Mouse (Mus musculus) heart, embryonic 14.5 days (tissue): ENCODE data around the gene Sgms1. TPM values are rescaled to one million over a fixed set of nuclear protein-coding genes. Genes with fewer than 3 reads are reported as not detected.

Experiments
- ATAC-seq: fragments of 200-750 bp; cut with Nextera tagmentation; 2 replicates; pipeline ENCODE4 v1.8.0; 2017; ENCODE audit warnings: low read depth, moderate TSS enrichment; ENCODE audit not compliant: insufficient number of reproducible peaks, insufficient read depth, low FRiP score
- H3K27ac ChIP-seq, 2 experiments: fragments of 200-500 bp in 1 of 2; fragments of 300-500 bp in 1 of 2; sonication (generic) in 1 of 2; replicated peaks in 1 of 2; 2 replicates each; pipeline ENCODE4 v1.5.1; 2012 to 2014; ENCODE audit warnings: low read depth in 2 of 2, low read length in 2 of 2, control low read depth in 1 of 2, mild to moderate bottlenecking in 1 of 2, mixed read lengths in 1 of 2; ENCODE audit not compliant: control insufficient read depth in 1 of 2, insufficient read depth in 1 of 2
- H3K27me3 ChIP-seq: fragments of 300-500 bp; sonication (generic); 2 replicates; pipeline ENCODE4 v1.6.1; 2014; ENCODE audit warnings: mild to moderate bottlenecking, low read length, control low read depth; ENCODE audit not compliant: control insufficient read depth, insufficient read depth
- H3K36me3 ChIP-seq: fragments of 300-500 bp; sonication (generic); 2 replicates; pipeline ENCODE4 v1.6.1; 2014; ENCODE audit warnings: mild to moderate bottlenecking, control low read depth, low read length, mixed read lengths; ENCODE audit not compliant: control insufficient read depth, insufficient read depth
- H3K4me1 ChIP-seq, 2 experiments: fragments of 200-500 bp in 1 of 2; fragments of 300-500 bp in 1 of 2; sonication (generic) in 1 of 2; 2 replicates each; pipeline ENCODE4 v1.6.1; 2012 to 2014; ENCODE audit warnings: low read length in 2 of 2, control low read depth in 1 of 2, mixed read lengths in 1 of 2; ENCODE audit not compliant: control insufficient read depth in 2 of 2, insufficient read depth in 2 of 2
- H3K4me2 ChIP-seq: fragments of 300-500 bp; sonication (generic); 2 replicates; pipeline ENCODE4 v1.6.1; 2014; ENCODE audit warnings: mild to moderate bottlenecking, low read length
- H3K4me3 ChIP-seq, 2 experiments: fragments of 200-500 bp in 1 of 2; fragments of 300-500 bp in 1 of 2; sonication (generic) in 1 of 2; 2 replicates each; pipeline ENCODE4 v1.5.1; 2012 to 2014; ENCODE audit warnings: low read length in 2 of 2, mild to moderate bottlenecking in 2 of 2, control low read depth in 1 of 2, low read depth in 1 of 2, moderate library complexity in 1 of 2; ENCODE audit not compliant: control insufficient read depth in 1 of 2, insufficient read depth in 1 of 2
- H3K9ac ChIP-seq: fragments of 300-500 bp; sonication (generic); 2 replicates; pipeline ENCODE4 v1.6.1; 2014; ENCODE audit warnings: mild to moderate bottlenecking, low read length
- H3K9me3 ChIP-seq: fragments of 300-500 bp; sonication (generic); 2 replicates; pipeline ENCODE4 v1.6.1; 2016; ENCODE audit warnings: low read length, control low read depth; ENCODE audit not compliant: control insufficient read depth
- WGBS: fragments of 180-500 bp; shearing (Covaris S2); extraction: QIAGEN DNeasy Blood & Tissue Kit; methylation state at CpG from one replicate; pipeline ENCODE4 v1.1.7; 2014; 5-methylcytosine and 5-hydroxymethylcytosine counted together
- polyA plus RNA-seq: library from polyadenylated mRNA; unstranded; fragments of >200 nt; fragmentation: Nextera tagmentation; extraction: Ambion mirVana; gene quantifications from 2 replicates; pipeline ENCODE4 v1.2.1, GENCODE M21; 2014

Sgms1 gene
- polyA plus RNA-seq, 1 experiment from 2014 or later = 41.3 TPM

DNA sequence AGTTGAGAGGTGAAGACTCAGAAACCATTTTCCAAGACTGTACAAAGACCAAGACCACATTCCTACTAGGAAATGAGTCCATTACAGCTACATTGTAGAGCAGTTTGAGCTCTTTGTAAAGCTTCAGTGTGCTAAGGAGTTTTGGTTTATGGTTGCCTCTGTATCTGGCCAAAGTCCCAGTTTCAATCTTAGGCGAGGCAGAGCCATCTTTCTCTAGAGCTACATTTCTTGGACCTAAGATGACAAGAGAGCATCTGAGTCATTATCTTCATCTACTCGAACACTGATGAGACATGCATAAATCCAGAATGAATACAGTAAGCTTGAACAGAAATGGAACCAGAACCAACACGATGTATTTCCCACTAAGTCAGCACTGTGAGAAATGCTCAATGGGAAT lies 87.9 kb downstream of the Sgms1 start:
- Histone ChIP-seq H3K9me3 (no peaks in the 10 kb centered on the region), H3K4me3 (no peak overlapping the region), H3K27me3 (no peaks in the 10 kb centered on the region), H3K27ac (no peak overlapping the region), H3K9ac (no peak overlapping the region), H3K4me1 (peaks cover 7 to 28% of the 10 kb centered on the region in 2 experiments), H3K4me2 (no peak overlapping the region), H3K36me3 (no peaks in the 10 kb centered on the region)
- ATAC-seq = no peak
- WGBS = 83% methylated on average over 3 of the region's 3 CpGs

GRCm38 (mm10) chr19:32298221-32298620 lies 91.3 kb downstream of the Sgms1 start:
- WGBS = 84% methylated on average over 7 of the region's 7 CpGs
- H3K4me2 ChIP-seq = no peak overlapping the region
- H3K4me3 ChIP-seq = no peak overlapping the region

DNA sequence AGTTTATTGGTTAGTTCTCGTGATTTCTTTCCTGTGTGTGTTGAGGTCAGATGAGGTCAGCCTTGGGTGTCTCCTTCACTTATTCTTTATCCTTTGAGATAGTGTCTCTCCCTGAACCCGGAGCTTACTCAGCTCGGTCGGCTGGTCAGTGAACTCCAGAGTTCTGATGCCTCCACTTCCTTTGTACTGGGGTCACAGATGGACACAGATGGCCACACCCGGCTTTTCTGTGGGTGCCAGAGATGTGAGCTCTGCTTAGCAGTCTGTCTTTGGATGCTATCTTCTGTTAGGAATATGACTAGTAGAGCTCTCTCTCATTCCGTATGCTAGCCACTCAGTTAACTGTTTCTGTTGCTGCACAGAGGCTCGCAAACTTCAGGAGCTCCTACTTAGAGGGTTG lies 92.7 kb downstream of the Sgms1 start:
- Histone ChIP-seq H3K4me3 (no peak overlapping the region), H3K27me3 (no peaks in the 10 kb centered on the region), H3K4me1 (peaks cover 12 to 18% of the 10 kb centered on the region in 2 experiments), H3K9me3 (no peaks in the 10 kb centered on the region), H3K27ac (no peak overlapping the region), H3K4me2 (no peak overlapping the region), H3K9ac (no peak overlapping the region), H3K36me3 (no peaks in the 10 kb centered on the region)
- no peak for ATAC-seq
- WGBS = 79% methylated on average over 7 of the region's 7 CpGs

More at GRCm38 (mm10) chr19:32298221-32298620, 91.3 kb downstream of the Sgms1 start:
- ATAC-seq = no peak
- Histone ChIP-seq H3K9ac (no peak overlapping the region), H3K27ac (no peak overlapping the region), H3K4me1 (peaks cover under 1 to 14% of the 10 kb centered on the region in 2 experiments), H3K9me3 (no peaks in the 10 kb centered on the region), H3K36me3 (no peaks in the 10 kb centered on the region), H3K27me3 (no peaks in the 10 kb centered on the region)

GRCm38 (mm10) chr19:32295581-32295980 lies 93.9 kb downstream of the Sgms1 start:
- Histone ChIP-seq H3K36me3 (no peaks in the 10 kb centered on the region), H3K4me2 (no peak overlapping the region), H3K27ac (no peak overlapping the region), H3K4me1 (peaks cover 14 to 25% of the 10 kb centered on the region in 2 experiments), H3K27me3 (no peaks in the 10 kb centered on the region), H3K9ac (no peak overlapping the region), H3K9me3 (no peaks in the 10 kb centered on the region), H3K4me3 (no peak overlapping the region)
- 89% methylated on average over 7 of the region's 7 CpGs for WGBS
- no peak for ATAC-seq

DNA sequence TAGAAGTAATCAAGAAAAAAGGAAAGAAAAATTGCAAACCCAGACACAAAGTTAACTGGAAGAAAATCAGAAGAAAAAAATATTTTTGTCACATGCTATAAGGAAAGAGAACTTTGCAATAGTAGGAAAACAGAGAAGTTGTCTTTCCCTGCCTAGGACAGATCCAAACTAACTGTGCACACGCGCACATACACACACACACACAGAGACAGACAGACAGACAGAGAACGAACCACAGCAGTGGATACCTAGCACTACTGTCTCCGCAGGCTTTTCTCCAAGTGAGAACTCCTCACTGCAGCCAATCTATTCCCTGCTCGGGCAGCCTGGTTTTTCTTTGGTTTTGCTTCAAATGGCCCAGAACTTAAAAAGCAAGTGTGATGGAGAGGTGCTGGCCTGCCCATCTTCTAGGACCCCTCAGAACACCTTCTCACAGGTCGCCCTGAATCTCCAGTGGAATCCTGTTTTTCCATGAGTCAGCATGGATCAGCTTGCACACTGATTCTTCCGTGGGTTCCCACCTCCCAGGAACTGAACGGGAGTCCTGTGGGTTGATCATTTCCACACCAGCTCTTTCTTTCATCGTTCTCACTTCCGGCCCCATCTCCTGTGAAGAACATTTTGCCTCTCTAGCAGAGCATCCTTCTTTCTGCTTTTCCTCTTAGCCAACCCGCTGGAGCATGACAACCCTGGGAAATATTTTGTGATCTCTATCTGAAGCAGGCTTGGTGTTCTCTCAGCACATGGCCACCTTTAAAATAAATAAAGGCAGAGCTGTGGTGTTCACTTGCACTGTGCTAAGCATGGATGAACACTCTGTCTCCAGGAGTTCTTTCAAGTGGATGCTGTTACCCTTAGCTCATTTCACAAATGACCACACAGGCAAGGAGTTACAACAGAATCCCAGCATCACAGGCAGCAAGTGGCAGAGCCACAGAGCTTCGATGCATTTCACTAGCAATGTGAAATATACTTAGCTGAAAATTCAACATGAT lies 96.4 kb downstream of the Sgms1 start:
- WGBS = 66% methylated on average over 12 of the region's 12 CpGs

DNA sequence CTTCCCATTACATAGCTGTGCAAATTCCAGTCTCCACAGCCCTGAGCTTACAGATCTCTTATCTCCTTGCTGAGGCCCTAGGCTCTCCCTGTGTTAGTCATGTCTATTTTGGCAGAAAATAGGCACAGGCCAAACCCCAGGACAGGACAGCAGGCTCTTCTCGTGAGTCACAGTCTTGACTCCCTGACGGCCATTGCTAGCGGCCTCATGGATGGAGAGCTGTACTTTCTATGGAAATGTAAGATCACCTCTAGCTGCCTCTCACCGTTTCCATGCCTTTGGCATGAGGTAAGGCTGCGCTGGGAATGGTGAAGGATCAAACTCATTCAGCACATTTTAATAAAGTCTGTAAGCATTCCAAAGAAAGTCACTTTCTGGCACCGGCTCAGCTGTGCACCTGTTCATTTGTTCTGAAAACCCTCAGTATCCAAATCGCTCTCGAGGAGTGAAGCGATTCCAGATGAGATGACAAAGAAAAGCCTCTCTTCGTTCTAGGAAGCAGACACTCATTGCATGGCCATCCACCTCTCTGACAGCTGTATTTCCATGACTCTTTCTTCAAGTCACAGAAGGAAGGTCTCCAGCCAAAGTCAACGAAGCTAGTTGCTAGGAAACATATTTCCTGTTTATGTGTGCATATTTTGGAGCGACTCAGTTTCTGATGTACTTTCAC lies 97.3 kb downstream of the Sgms1 start:
- Histone ChIP-seq H3K4me1 (peaks cover 14 to 31% of the 10 kb centered on the region in 2 experiments), H3K27ac (peak overlapping the region; percentile 59 to 79), H3K27me3 (no peaks in the 10 kb centered on the region), H3K4me2 (peak overlapping the region; percentile 47), H3K4me3 (0 out of 4 replicates have a peak overlapping the region, but pooled peaks of 1 of the 2 experiments have one; percentile 0), H3K36me3 (no peaks in the 10 kb centered on the region), H3K9me3 (no peaks in the 10 kb centered on the region), H3K9ac (peak overlapping the region; percentile 19; the same call in 1 of the 2 replicates)
- peak; percentile 25 for ATAC-seq
- 38% methylated on average over 12 of the region's 12 CpGs for WGBS

More for the DNA sequence above, 96.4 kb downstream of the Sgms1 start:
- H3K36me3 ChIP-seq = no peaks in the 10 kb centered on the region
- H3K27ac ChIP-seq = peak overlapping the region; percentile 65 to 79
- H3K4me3 ChIP-seq = 0 out of 4 replicates have a peak overlapping the region, but pooled peaks of 1 of the 2 experiments have one; percentile 0
- H3K4me1 ChIP-seq = peaks cover 14 to 31% of the 10 kb centered on the region in 2 experiments
- H3K9ac ChIP-seq = peak overlapping the region; percentile 48; the same call in 1 of the 2 replicates
- peak overlapping the region; percentile 47 for H3K4me2 ChIP-seq
- H3K27me3 ChIP-seq = no peaks in the 10 kb centered on the region
- H3K9me3 ChIP-seq = no peaks in the 10 kb centered on the region
- no peak for ATAC-seq

- Histone ChIP-seq H3K4me1 (peaks cover 14 to 31% of the 10 kb centered on the region in 2 experiments), H3K4me3 (no peak overlapping the region), H3K4me2 (no peak overlapping the region), H3K27ac (no peak overlapping the region; a peak in 1 of 4 replicates), H3K36me3 (no peaks in the 10 kb centered on the region), H3K9me3 (no peaks in the 10 kb centered on the region), H3K27me3 (no peaks in the 10 kb centered on the region), H3K9ac (no peak overlapping the region)
- no peak for ATAC-seq
- 89% methylated on average over 5 of the region's 5 CpGs for WGBS
Observed at GRCm38 (mm10) chr19:32291130-32291529, 98.4 kb downstream of the Sgms1 start.
